Mouse (Mus musculus): Measurements from ENCODE around the gene Vmn1r143.
"Not testable (repeated sequence)": the region's sequence is repeated elsewhere in the genome, so short reads cannot be mapped to it uniquely, and the experiment has no call there.

The Vmn1r143 gene

DNA sequence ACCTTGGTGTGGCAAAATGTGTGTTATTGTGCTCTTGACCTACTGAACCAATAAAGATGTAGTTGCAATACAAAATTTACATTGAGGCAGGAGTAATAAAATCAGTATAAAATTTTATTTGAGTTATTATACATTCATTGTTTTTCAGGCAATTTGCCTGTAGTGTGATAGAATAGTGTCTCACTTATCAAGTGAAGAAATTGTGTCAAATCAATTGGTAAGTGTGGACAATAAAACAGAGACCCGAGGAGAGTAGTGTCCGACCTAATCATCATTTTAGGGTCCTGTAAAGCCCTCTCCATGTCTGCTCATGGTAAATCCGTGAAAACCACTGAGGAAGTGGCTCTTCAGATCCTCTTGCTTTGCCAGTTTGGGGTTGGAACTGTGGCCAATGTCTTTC is at the start of gene Vmn1r143:
Vmn1r143 (plus strand) TSS at position 301 of the 400 bp plus-strand sequence.
- not testable (repeated sequence) for ATAC-seq (ENCODE audit: insufficient number of reproducible peaks, low FRiP score, low TSS enrichment)

DNA sequence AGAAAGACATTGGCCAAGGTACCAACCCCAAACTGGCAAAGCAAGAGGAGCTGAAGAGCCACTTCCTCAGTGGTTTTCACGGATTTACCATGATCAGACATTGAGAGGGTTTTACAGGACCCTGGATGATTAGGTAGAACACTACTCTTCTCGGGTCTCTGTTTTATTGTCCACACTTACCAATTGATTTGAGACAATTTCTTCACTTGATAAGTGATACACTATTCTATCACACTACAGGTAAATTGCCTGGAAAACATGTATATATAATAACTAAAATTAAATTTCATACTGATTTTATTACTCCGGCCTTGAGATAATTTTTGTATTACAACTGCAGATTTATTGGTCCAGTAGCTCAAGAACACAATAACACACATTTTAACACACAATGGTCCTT is 25.2 kb upstream of the Vmn1r143 start, which contains the start of gene Vmn1r142:
Vmn1r142 (minus strand) TSS at position 101 of the 400 bp plus-strand sequence.
- ATAC-seq (ENCODE audit: insufficient number of reproducible peaks, low FRiP score, low TSS enrichment) = not testable (repeated sequence)

DNA sequence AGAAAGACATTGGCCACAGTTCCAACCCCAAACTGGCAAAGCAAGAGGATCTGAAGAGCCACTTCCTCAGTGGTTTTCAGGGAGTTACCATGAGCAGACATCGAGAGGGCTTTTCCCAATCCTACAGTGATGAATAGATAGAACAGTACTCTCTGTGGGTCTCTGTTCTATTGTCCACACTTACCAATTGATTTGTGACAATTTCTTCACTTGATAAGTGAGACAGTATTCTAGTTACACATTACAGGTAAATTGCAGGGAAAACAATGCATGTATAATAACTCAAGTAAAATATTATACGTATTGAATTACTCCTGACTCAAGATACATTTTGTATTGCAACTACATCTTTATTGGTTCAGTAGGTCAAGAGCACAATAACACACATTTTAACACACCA is 12.0 kb downstream of the Vmn1r143 start, which contains the start of gene Gm8653:
Gm8653 (minus strand) TSS at position 101 of the 400 bp plus-strand sequence.
- ATAC-seq (ENCODE audit: insufficient number of reproducible peaks, low FRiP score, low TSS enrichment) = not testable (repeated sequence)

DNA sequence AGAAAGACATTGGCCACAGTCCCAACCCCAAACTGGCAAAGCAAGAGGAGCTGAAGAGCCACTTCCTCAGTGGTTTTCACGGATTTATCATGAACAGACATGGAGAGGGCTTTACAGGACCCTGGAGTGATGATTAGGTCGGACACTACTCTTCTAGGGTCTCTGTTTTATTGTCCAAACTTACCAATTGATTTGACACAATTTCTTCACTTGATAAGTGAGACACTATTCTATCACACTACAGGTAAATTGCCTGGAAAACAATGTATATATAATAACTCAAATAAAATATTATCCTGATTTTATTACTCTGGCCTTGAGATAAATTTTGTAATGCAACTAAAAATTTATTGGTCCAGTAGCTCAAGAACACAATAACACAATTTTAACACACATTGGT is 40.2 kb downstream of the Vmn1r143 start, which contains the start of gene Gm8453:
Gm8453 (minus strand) TSS at position 101 of the 400 bp plus-strand sequence.
- not testable (repeated sequence) for ATAC-seq (ENCODE audit: insufficient number of reproducible peaks, low FRiP score, low TSS enrichment)
